Comparison of ENCODE assay signal across 11 mouse cellular contexts in the genomic region with DNA sequence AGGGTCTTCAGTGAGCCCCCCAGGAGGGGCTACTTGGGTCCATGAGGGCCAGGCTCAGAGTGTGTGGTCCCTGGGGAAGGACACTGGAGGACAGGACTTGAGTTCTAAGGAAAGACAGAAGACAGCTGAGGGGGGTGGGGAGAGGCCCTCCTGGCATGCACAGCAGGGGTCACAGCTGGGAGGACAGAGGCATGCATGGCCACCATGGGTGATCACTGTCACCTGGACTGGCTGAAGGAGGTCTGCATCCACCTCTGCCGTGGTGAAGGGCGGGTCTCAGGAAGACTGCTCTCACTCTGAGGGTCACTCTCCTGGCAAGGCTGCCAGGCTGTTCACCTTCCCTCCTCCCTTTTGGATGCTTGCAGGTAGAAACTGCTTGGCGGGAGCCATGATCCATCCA. TPM values are rescaled to one million over a fixed set of nuclear protein-coding genes. Genes with fewer than 3 reads are reported as not detected.
DNase-seq lines count a peak whose midpoint lies in the region; ATAC-seq lines count a peak whose summit lies in the region.
"Had no signal": no experiment of that assay in that cellular context is flagged by ENCODE, and none has a peak within 500 bp of the region (broad histone marks: within the 10 kb centered on the region; RNA-seq: fewer than 3 reads in every experiment).

No protein-coding gene starts in this region.

- H3K36me3 ChIP-seq in heart, embryonic 15.5 days: no peaks in the 10 kb centered on the region
- H3K36me3 ChIP-seq in midbrain, embryonic 13.5 days: no peaks in the 10 kb centered on the region
- no peaks in the 10 kb centered on the region for H3K36me3 ChIP-seq in midbrain, embryonic 15.5 days (replicated peaks)
- H3K36me3 ChIP-seq in limb, embryonic 10.5 days: no peaks in the 10 kb centered on the region
- no peaks in the 10 kb centered on the region for H3K36me3 ChIP-seq in stomach, embryonic 15.5 days

- WGBS in heart, embryonic 15.5 days: 91% methylated on average over 3 of the region's 3 CpGs
- WGBS in midbrain, embryonic 13.5 days: 77% methylated on average over 3 of the region's 3 CpGs
- WGBS in midbrain, embryonic 15.5 days: 95% methylated on average over 3 of the region's 3 CpGs
- 93% methylated on average over 3 of the region's 3 CpGs for WGBS in limb, embryonic 10.5 days
- 86% methylated on average over 3 of the region's 3 CpGs for WGBS in stomach, embryonic 15.5 days

- H3K9ac ChIP-seq in heart, embryonic 15.5 days: no peak overlapping the region
- no peak overlapping the region for H3K9ac ChIP-seq in midbrain, embryonic 13.5 days (replicated peaks)
- no peak overlapping the region for H3K9ac ChIP-seq in midbrain, embryonic 15.5 days
- H3K9ac ChIP-seq in stomach, embryonic 15.5 days: no peak overlapping the region

- no peak overlapping the region for H3K4me3 ChIP-seq in heart, embryonic 15.5 days
- no peak overlapping the region for H3K4me3 ChIP-seq in midbrain, embryonic 13.5 days (replicated peaks)
- H3K4me3 ChIP-seq in midbrain, embryonic 15.5 days: no peak overlapping the region
- no peak overlapping the region for H3K4me3 ChIP-seq in limb, embryonic 10.5 days
- H3K4me3 ChIP-seq in stomach, embryonic 15.5 days (replicated peaks): no peak overlapping the region

- no peaks in the 10 kb centered on the region for H3K9me3 ChIP-seq in heart, embryonic 15.5 days (replicated peaks)
- no peaks in the 10 kb centered on the region for H3K9me3 ChIP-seq in midbrain, embryonic 13.5 days
- no peaks in the 10 kb centered on the region for H3K9me3 ChIP-seq in midbrain, embryonic 15.5 days
- H3K9me3 ChIP-seq in limb, embryonic 10.5 days (replicated peaks): no peaks in the 10 kb centered on the region
- H3K9me3 ChIP-seq in stomach, embryonic 15.5 days: no peaks in the 10 kb centered on the region

- DNase-seq in heart, postnatal 36 days: no peak
- no peak for DNase-seq in limb, embryonic 10.5 days (ENCODE audit: low spot score)
- no peak for DNase-seq in embryo, embryonic 10.5 days (ENCODE audit: low spot score)
- DNase-seq: kidney, adult 9 months; left cerebral cortex, postnatal 4 days; right cerebral cortex, postnatal 25 days had no signal

- peak overlapping the region; percentile 83 for H3K27ac ChIP-seq in heart, embryonic 15.5 days
- H3K27ac ChIP-seq in midbrain, embryonic 13.5 days: 0 out of 2 replicates have a peak overlapping the region, but pooled peaks have one; percentile 10
- no peak overlapping the region for H3K27ac ChIP-seq in midbrain, embryonic 15.5 days
- H3K27ac ChIP-seq in limb, embryonic 10.5 days: peak overlapping the region; percentile 50; the same call in 1 of the 2 replicates
- peak overlapping the region; percentile 37; the same call in 1 of the 2 replicates for H3K27ac ChIP-seq in stomach, embryonic 15.5 days

- intact Hi-C loops in heart, postnatal 36 days (cut with DNase I): loop anchor here (5.0 kb wide), 1 partner anchor 143 kb away; no protein-coding TSS in a partner anchor

- H3K4me2 ChIP-seq in heart, embryonic 15.5 days: no peak overlapping the region
- H3K4me2 ChIP-seq in midbrain, embryonic 13.5 days (replicated peaks): no peak overlapping the region
- no peak overlapping the region for H3K4me2 ChIP-seq in midbrain, embryonic 15.5 days
- no peak overlapping the region for H3K4me2 ChIP-seq in stomach, embryonic 15.5 days

- no peaks in the 10 kb centered on the region for H3K27me3 ChIP-seq in heart, embryonic 15.5 days
- no peaks in the 10 kb centered on the region for H3K27me3 ChIP-seq in midbrain, embryonic 13.5 days
- no peaks in the 10 kb centered on the region for H3K27me3 ChIP-seq in midbrain, embryonic 15.5 days (replicated peaks)
- H3K27me3 ChIP-seq in limb, embryonic 10.5 days (ENCODE audit: low read depth, poor library complexity, severe bottlenecking): no peaks in the 10 kb centered on the region
- no peaks in the 10 kb centered on the region for H3K27me3 ChIP-seq in stomach, embryonic 15.5 days (replicated peaks)

- no peak for ATAC-seq in heart, embryonic 15.5 days (replicated peaks; ENCODE audit: insufficient number of reproducible peaks, insufficient read depth, low FRiP score, low read depth)
- ATAC-seq in midbrain, embryonic 13.5 days: no peak
- ATAC-seq in midbrain, embryonic 15.5 days (replicated peaks): no peak
- no peak for ATAC-seq in stomach, embryonic 15.5 days (ENCODE audit: insufficient read depth, low FRiP score, low read depth)
- no peak for ATAC-seq in erythroid progenitor cell, adult 5-6 weeks (replicated peaks; ENCODE audit: low FRiP score, poor library complexity, severe bottlenecking)

- H3K4me1 ChIP-seq in heart, embryonic 15.5 days (replicated peaks): peaks cover 56% of the 10 kb centered on the region
- peaks cover 27% of the 10 kb centered on the region for H3K4me1 ChIP-seq in midbrain, embryonic 13.5 days (replicated peaks)
- peaks cover 25% of the 10 kb centered on the region for H3K4me1 ChIP-seq in midbrain, embryonic 15.5 days
- H3K4me1 ChIP-seq in limb, embryonic 10.5 days: peaks cover 57% of the 10 kb centered on the region
- H3K4me1 ChIP-seq in stomach, embryonic 15.5 days: peaks cover 45% of the 10 kb centered on the region

RNA-seq across cellular contexts. Expression of gene Pla2g6, which starts 3.8 kb away (rescaled TPM):
- polyA plus RNA-seq in heart, embryonic 15.5 days (2015; fragmentation: Nextera tagmentation; extraction: Ambion mirVana): 9.9 and 13.5 TPM in 2 replicates
- 1 to 10 TPM; 8.1 to 8.7 TPM for total RNA-seq in heart, postnatal 36 days (2021)
- polyA plus RNA-seq in midbrain, embryonic 13.5 days (2015; fragmentation: Nextera tagmentation; extraction: Ambion mirVana): 37.5 and 43.3 TPM in 2 replicates
- polyA plus RNA-seq in midbrain, embryonic 15.5 days (2015; fragmentation: Nextera tagmentation; extraction: Ambion mirVana): 29.2 and 37.1 TPM in 2 replicates
- polyA plus RNA-seq in limb, embryonic 10.5 days (2016; fragmentation: Nextera tagmentation; extraction: Ambion mirVana): 17.0 and 18.2 TPM in 2 replicates
- polyA plus RNA-seq in stomach, embryonic 15.5 days (2015; fragmentation: Nextera tagmentation; extraction: Ambion mirVana): 16.6 and 18.9 TPM in 2 replicates
- 3.8 and 4.3 TPM in 2 replicates for total RNA-seq in erythroid progenitor cell, adult 5-6 weeks (2015; ENCODE audit: low replicate concordance)
- 2.1 and 7.5 TPM in 2 replicates for total RNA-seq in erythroid progenitor cell, adult 5-6 weeks (2017; ENCODE audit: low replicate concordance)

RNA-seq across cellular contexts. Expression of gene Maff, which starts 22.0 kb away (rescaled TPM):
- polyA plus RNA-seq in heart, embryonic 15.5 days (2015; fragmentation: Nextera tagmentation; extraction: Ambion mirVana): 3.5 and 3.8 TPM in 2 replicates
- total RNA-seq in heart, postnatal 36 days (2021): 10 to 100 TPM in 1 of 2 experiments, 1 to 10 TPM in 1; 9.0 to 10.5 TPM
- polyA plus RNA-seq in midbrain, embryonic 13.5 days (2015; fragmentation: Nextera tagmentation; extraction: Ambion mirVana): 0.76 and 0.79 TPM in 2 replicates
- polyA plus RNA-seq in midbrain, embryonic 15.5 days (2015; fragmentation: Nextera tagmentation; extraction: Ambion mirVana): 0.80 and 1.0 TPM in 2 replicates
- 1.2 and 1.5 TPM in 2 replicates for polyA plus RNA-seq in limb, embryonic 10.5 days (2016; fragmentation: Nextera tagmentation; extraction: Ambion mirVana)
- polyA plus RNA-seq in stomach, embryonic 15.5 days (2015; fragmentation: Nextera tagmentation; extraction: Ambion mirVana): 5.2 and 6.6 TPM in 2 replicates
- total RNA-seq in erythroid progenitor cell, adult 5-6 weeks (2015; ENCODE audit: low replicate concordance): not detected in 2 replicates
- not detected in 2 replicates for total RNA-seq in erythroid progenitor cell, adult 5-6 weeks (2017; ENCODE audit: low replicate concordance)

RNA-seq across cellular contexts. Expression of gene Baiap2l2, which starts 39.0 kb away (rescaled TPM):
- 9.8 and 9.9 TPM in 2 replicates for polyA plus RNA-seq in heart, embryonic 15.5 days (2015; fragmentation: Nextera tagmentation; extraction: Ambion mirVana)
- total RNA-seq in heart, postnatal 36 days (2021): under 1 TPM in 1 of 2 experiments, not detected in 1; 0.50 TPM
- polyA plus RNA-seq in midbrain, embryonic 13.5 days (2015; fragmentation: Nextera tagmentation; extraction: Ambion mirVana): 0.72 and 1.4 TPM in 2 replicates
- 2.6 and 3.1 TPM in 2 replicates for polyA plus RNA-seq in midbrain, embryonic 15.5 days (2015; fragmentation: Nextera tagmentation; extraction: Ambion mirVana)
- 2.6 and 3.1 TPM in 2 replicates for polyA plus RNA-seq in limb, embryonic 10.5 days (2016; fragmentation: Nextera tagmentation; extraction: Ambion mirVana)
- polyA plus RNA-seq in stomach, embryonic 15.5 days (2015; fragmentation: Nextera tagmentation; extraction: Ambion mirVana): 8.4 and 9.1 TPM in 2 replicates
- not detected in 2 replicates for total RNA-seq in erythroid progenitor cell, adult 5-6 weeks (2015; ENCODE audit: low replicate concordance)
- total RNA-seq in erythroid progenitor cell, adult 5-6 weeks (2017; ENCODE audit: low replicate concordance): not detected in 2 replicates
